Mouse (Mus musculus): ENCODE data around the gene Fsd2. TPM values are rescaled to one million over a fixed set of nuclear protein-coding genes. Genes with fewer than 3 reads are reported as not detected.

The Fsd2 gene
- polyA plus RNA-seq, 1 experiment = 0.43 TPM

DNA sequence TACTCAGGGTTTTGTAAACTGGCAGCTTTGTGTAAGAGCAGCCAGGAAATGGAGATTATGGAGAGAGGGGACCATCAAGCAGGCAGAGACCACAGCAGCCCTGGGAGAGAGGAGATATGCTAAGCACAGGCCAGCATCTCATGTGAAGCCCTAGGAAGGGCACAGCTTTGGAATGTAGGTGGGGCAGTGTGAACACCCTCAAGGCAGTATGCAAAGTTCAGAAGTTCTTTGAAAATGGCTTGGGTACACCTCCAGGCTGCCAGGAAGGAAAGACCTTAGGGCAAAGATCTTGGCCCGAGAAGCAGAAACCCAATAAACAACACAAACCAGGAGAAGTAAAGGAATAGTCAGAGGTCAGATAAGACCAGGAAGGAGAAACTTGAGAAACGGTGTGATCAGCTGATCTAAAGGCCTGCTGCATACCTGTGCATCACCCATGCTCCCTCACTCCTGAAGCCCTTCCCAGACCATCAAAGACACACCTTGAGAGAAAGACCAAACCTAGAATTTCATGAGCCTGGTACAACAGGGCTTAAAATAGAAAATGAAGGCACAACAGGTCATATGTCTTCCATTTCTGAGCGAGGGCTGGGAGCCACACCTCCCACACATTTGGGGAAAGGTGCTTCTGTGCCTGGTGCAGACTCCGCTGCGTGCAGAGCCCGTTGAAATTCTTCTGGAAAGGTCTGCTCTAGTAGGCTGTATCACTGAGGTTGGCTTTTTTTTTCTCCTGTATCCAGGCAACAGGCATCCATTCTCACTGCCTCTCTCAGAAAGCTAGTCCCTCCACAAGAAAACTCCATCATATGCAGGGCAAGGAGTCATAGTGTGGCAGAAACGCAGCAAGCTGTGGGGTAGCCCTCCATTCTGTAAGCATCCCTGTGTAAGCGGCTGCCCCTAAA lies 32.9 kb upstream of the Fsd2 start:
- peaks cover 4% of the 10 kb centered on the region for H3K36me3 ChIP-seq (ENCODE audit: control insufficient read depth, insufficient read depth, low read length)
- no peak overlapping the region for H3K27ac ChIP-seq (ENCODE audit: control insufficient read depth, insufficient read depth, low read depth, low read length)
- H3K27me3 ChIP-seq (ENCODE audit: control insufficient read depth, insufficient read depth, low read length) = no peaks in the 10 kb centered on the region
- no peak for TF ChIP-seq CTCF (IDR thresholded peaks at IDR 0.05; ENCODE audit: control insufficient read depth, insufficient read depth, insufficient replicate concordance, low read depth, low read length)
- TF ChIP-seq POLR2A (IDR thresholded peaks at IDR 0.05; ENCODE audit: control insufficient read depth, low read depth, low read length) = no peak
- H3K4me3 ChIP-seq (ENCODE audit: control insufficient read depth, low read depth, low read length) = no peak overlapping the region
- no peaks in the 10 kb centered on the region for H3K4me1 ChIP-seq (ENCODE audit: control insufficient read depth, insufficient read depth, low read length)

- Histone ChIP-seq H3K27me3 (ENCODE audit: control insufficient read depth, insufficient read depth, low read length) (no peaks in the 10 kb centered on the region), H3K36me3 (ENCODE audit: control insufficient read depth, insufficient read depth, low read length) (peaks cover 7% of the 10 kb centered on the region)
Observed at GRCm38 (mm10) chr7:81597660-81598059, 30.9 kb upstream of the Fsd2 start.

GRCm38 (mm10) chr7:81596086-81596485 lies 29.3 kb upstream of the Fsd2 start:
- no peaks in the 10 kb centered on the region for H3K27me3 ChIP-seq (ENCODE audit: control insufficient read depth, insufficient read depth, low read length)
- no peak for TF ChIP-seq CTCF (IDR thresholded peaks at IDR 0.05; ENCODE audit: control insufficient read depth, insufficient read depth, insufficient replicate concordance, low read depth, low read length)
- no peak for TF ChIP-seq POLR2A (IDR thresholded peaks at IDR 0.05; ENCODE audit: control insufficient read depth, low read depth, low read length)
- H3K36me3 ChIP-seq (ENCODE audit: control insufficient read depth, insufficient read depth, low read length) = peaks cover 7% of the 10 kb centered on the region
- H3K4me3 ChIP-seq (ENCODE audit: control insufficient read depth, low read depth, low read length) = no peak overlapping the region
- no peaks in the 10 kb centered on the region for H3K4me1 ChIP-seq (ENCODE audit: control insufficient read depth, insufficient read depth, low read length)
- H3K27ac ChIP-seq (ENCODE audit: control insufficient read depth, insufficient read depth, low read depth, low read length) = no peak overlapping the region

More at GRCm38 (mm10) chr7:81597660-81598059, 30.9 kb upstream of the Fsd2 start:
- H3K27ac ChIP-seq (ENCODE audit: control insufficient read depth, insufficient read depth, low read depth, low read length) = no peak overlapping the region
- no peak overlapping the region for H3K4me3 ChIP-seq (ENCODE audit: control insufficient read depth, low read depth, low read length)
- no peaks in the 10 kb centered on the region for H3K4me1 ChIP-seq (ENCODE audit: control insufficient read depth, insufficient read depth, low read length)
- TF ChIP-seq POLR2A (IDR thresholded peaks at IDR 0.05; ENCODE audit: control insufficient read depth, low read depth, low read length) (no peak), CTCF (IDR thresholded peaks at IDR 0.05; ENCODE audit: control insufficient read depth, insufficient read depth, insufficient replicate concordance, low read depth, low read length) (no peak)

DNA sequence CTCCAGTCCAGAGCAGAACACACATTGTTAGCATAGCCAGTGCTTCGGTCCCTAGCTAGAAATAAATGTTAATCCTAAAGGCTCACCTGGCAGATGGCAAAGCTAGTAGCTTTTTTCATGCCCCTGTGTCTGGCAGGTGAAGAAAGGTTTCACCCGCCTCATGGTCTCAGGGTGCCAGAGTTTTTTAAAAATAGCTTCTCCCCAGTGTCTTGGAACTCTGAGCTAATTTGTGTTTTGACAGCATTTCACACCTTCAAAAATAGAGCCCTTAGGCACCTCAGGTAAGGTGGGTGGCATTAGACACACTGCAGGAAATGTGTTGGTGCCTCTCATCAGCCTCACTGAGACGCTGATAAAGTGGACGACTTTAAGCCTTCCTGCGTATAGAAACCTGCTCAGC lies 28.3 kb upstream of the Fsd2 start:
- Histone ChIP-seq H3K27me3 (ENCODE audit: control insufficient read depth, insufficient read depth, low read length) (no peaks in the 10 kb centered on the region), H3K4me3 (ENCODE audit: control insufficient read depth, low read depth, low read length) (no peak overlapping the region), H3K4me1 (ENCODE audit: control insufficient read depth, insufficient read depth, low read length) (no peaks in the 10 kb centered on the region), H3K36me3 (ENCODE audit: control insufficient read depth, insufficient read depth, low read length) (peaks cover 7% of the 10 kb centered on the region), H3K27ac (ENCODE audit: control insufficient read depth, insufficient read depth, low read depth, low read length) (no peak overlapping the region)
- no peak for TF ChIP-seq POLR2A (IDR thresholded peaks at IDR 0.05; ENCODE audit: control insufficient read depth, low read depth, low read length)
- TF ChIP-seq CTCF (IDR thresholded peaks at IDR 0.05; ENCODE audit: control insufficient read depth, insufficient read depth, insufficient replicate concordance, low read depth, low read length) = no peak

GRCm38 (mm10) chr7:81593387-81593786 lies 26.6 kb upstream of the Fsd2 start:
- no peak for TF ChIP-seq CTCF (IDR thresholded peaks at IDR 0.05; ENCODE audit: control insufficient read depth, insufficient read depth, insufficient replicate concordance, low read depth, low read length)
- TF ChIP-seq POLR2A (IDR thresholded peaks at IDR 0.05; ENCODE audit: control insufficient read depth, low read depth, low read length) = no peak
- no peak overlapping the region for H3K4me3 ChIP-seq (ENCODE audit: control insufficient read depth, low read depth, low read length)
- no peaks in the 10 kb centered on the region for H3K27me3 ChIP-seq (ENCODE audit: control insufficient read depth, insufficient read depth, low read length)
- no peak overlapping the region for H3K27ac ChIP-seq (ENCODE audit: control insufficient read depth, insufficient read depth, low read depth, low read length)
- H3K36me3 ChIP-seq (ENCODE audit: control insufficient read depth, insufficient read depth, low read length) = peaks cover 7% of the 10 kb centered on the region
- no peaks in the 10 kb centered on the region for H3K4me1 ChIP-seq (ENCODE audit: control insufficient read depth, insufficient read depth, low read length)

DNA sequence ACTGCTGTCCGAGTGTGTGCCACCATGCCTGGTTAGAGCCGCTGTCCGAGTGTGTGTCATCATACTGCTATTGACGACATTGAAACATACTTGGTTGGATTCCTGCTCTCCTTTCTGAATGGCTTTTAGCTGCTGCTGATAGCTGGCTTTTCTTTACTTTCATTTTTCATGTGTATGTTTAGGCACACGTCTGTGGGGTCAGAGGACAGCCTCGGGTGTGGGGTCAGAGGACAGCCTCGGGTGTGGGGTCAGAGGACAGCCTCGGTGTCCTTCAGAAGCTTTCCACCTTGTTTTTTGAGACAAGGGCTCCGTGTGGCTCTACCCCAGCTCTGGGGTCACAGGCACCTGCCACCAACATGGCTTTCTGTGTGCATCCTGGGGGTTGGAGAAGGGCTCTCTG lies 25.9 kb upstream of the Fsd2 start:
- TF ChIP-seq POLR2A (IDR thresholded peaks at IDR 0.05; ENCODE audit: control insufficient read depth, low read depth, low read length) (no peak), CTCF (IDR thresholded peaks at IDR 0.05; ENCODE audit: control insufficient read depth, insufficient read depth, insufficient replicate concordance, low read depth, low read length) (no peak)
- H3K27me3 ChIP-seq (ENCODE audit: control insufficient read depth, insufficient read depth, low read length) = no peaks in the 10 kb centered on the region
- peaks cover 7% of the 10 kb centered on the region for H3K36me3 ChIP-seq (ENCODE audit: control insufficient read depth, insufficient read depth, low read length)
- H3K4me1 ChIP-seq (ENCODE audit: control insufficient read depth, insufficient read depth, low read length) = no peaks in the 10 kb centered on the region
- H3K27ac ChIP-seq (ENCODE audit: control insufficient read depth, insufficient read depth, low read depth, low read length) = no peak overlapping the region
- no peak overlapping the region for H3K4me3 ChIP-seq (ENCODE audit: control insufficient read depth, low read depth, low read length)

GRCm38 (mm10) chr7:81587238-81587637 lies 20.5 kb upstream of the Fsd2 start:
- no peaks in the 10 kb centered on the region for H3K27me3 ChIP-seq (ENCODE audit: control insufficient read depth, insufficient read depth, low read length)
- TF ChIP-seq CTCF (IDR thresholded peaks at IDR 0.05; ENCODE audit: control insufficient read depth, insufficient read depth, insufficient replicate concordance, low read depth, low read length) (no peak), POLR2A (IDR thresholded peaks at IDR 0.05; ENCODE audit: control insufficient read depth, low read depth, low read length) (no peak)
- H3K27ac ChIP-seq (ENCODE audit: control insufficient read depth, insufficient read depth, low read depth, low read length) = no peak overlapping the region
- H3K4me3 ChIP-seq (ENCODE audit: control insufficient read depth, low read depth, low read length) = no peak overlapping the region
- no peaks in the 10 kb centered on the region for H3K4me1 ChIP-seq (ENCODE audit: control insufficient read depth, insufficient read depth, low read length)
- no peaks in the 10 kb centered on the region; the same call in 1 of the 2 replicates for H3K36me3 ChIP-seq (ENCODE audit: control insufficient read depth, insufficient read depth, low read length)
